Mouse (Mus musculus): ENCODE results near the gene Efnb2.

Efnb2 gene

GRCm38 (mm10) chr8:8622476-8622875, 38.6 kb downstream of the Efnb2 start:
- in situ Hi-C loops (cut with MboI; ENCODE audit: low pct_unique_long_range_greater_than_20kb in 1 of 2, low sequenced_read_pairs in 2 of 2, unreplicated experiment in 1 of 2): no loop called here

- in situ Hi-C loops (cut with MboI; ENCODE audit: low pct_unique_long_range_greater_than_20kb in 1 of 2, low sequenced_read_pairs in 2 of 2, unreplicated experiment in 1 of 2): no loop called here
Measured at GRCm38 (mm10) chr8:8622031-8622430, 39.0 kb downstream of the Efnb2 start.

- in situ Hi-C loops (cut with MboI; ENCODE audit: low pct_unique_long_range_greater_than_20kb in 1 of 2, low sequenced_read_pairs in 2 of 2, unreplicated experiment in 1 of 2): no loop called here
Measured at GRCm38 (mm10) chr8:8621236-8621917, 39.7 kb downstream of the Efnb2 start.

GRCm38 (mm10) chr8:8620536-8620935, 40.5 kb downstream of the Efnb2 start:
- in situ Hi-C loops (cut with MboI; ENCODE audit: low pct_unique_long_range_greater_than_20kb in 1 of 2, low sequenced_read_pairs in 2 of 2, unreplicated experiment in 1 of 2): no loop called here

- in situ Hi-C loops (cut with MboI; ENCODE audit: low pct_unique_long_range_greater_than_20kb in 1 of 2, low sequenced_read_pairs in 2 of 2, unreplicated experiment in 1 of 2): no loop called here
Measured at GRCm38 (mm10) chr8:8619221-8620194, 41.5 kb downstream of the Efnb2 start.

- in situ Hi-C loops (cut with MboI; ENCODE audit: low pct_unique_long_range_greater_than_20kb in 1 of 2, low sequenced_read_pairs in 2 of 2, unreplicated experiment in 1 of 2): no loop called here
Measured at GRCm38 (mm10) chr8:8613844-8614243, 47.2 kb downstream of the Efnb2 start.

- in situ Hi-C loops (cut with MboI; ENCODE audit: low pct_unique_long_range_greater_than_20kb in 1 of 2, low sequenced_read_pairs in 2 of 2, unreplicated experiment in 1 of 2): no loop called here
Measured at GRCm38 (mm10) chr8:8611928-8612327, 49.1 kb downstream of the Efnb2 start.

GRCm38 (mm10) chr8:8609791-8610190, 51.3 kb downstream of the Efnb2 start:
- in situ Hi-C loops (cut with MboI; ENCODE audit: low pct_unique_long_range_greater_than_20kb in 1 of 2, low sequenced_read_pairs in 2 of 2, unreplicated experiment in 1 of 2): no loop called here

- in situ Hi-C loops (cut with MboI; ENCODE audit: low pct_unique_long_range_greater_than_20kb in 1 of 2, low sequenced_read_pairs in 2 of 2, unreplicated experiment in 1 of 2): no loop called here
Measured at GRCm38 (mm10) chr8:8609141-8609540, 51.9 kb downstream of the Efnb2 start.

- in situ Hi-C loops (cut with MboI; ENCODE audit: low pct_unique_long_range_greater_than_20kb in 1 of 2, low sequenced_read_pairs in 2 of 2, unreplicated experiment in 1 of 2): no loop called here
Measured at GRCm38 (mm10) chr8:8605621-8606020, 55.4 kb downstream of the Efnb2 start.

GRCm38 (mm10) chr8:8603875-8604274, 57.2 kb downstream of the Efnb2 start:
- in situ Hi-C loops (cut with MboI; ENCODE audit: low pct_unique_long_range_greater_than_20kb in 1 of 2, low sequenced_read_pairs in 2 of 2, unreplicated experiment in 1 of 2): no loop called here

GRCm38 (mm10) chr8:8602616-8603461, 58.2 kb downstream of the Efnb2 start:
- in situ Hi-C loops (cut with MboI; ENCODE audit: low pct_unique_long_range_greater_than_20kb in 1 of 2, low sequenced_read_pairs in 2 of 2, unreplicated experiment in 1 of 2): no loop called here

- in situ Hi-C loops (cut with MboI; ENCODE audit: low pct_unique_long_range_greater_than_20kb in 1 of 2, low sequenced_read_pairs in 2 of 2, unreplicated experiment in 1 of 2): no loop called here
Measured at GRCm38 (mm10) chr8:8599931-8600330, 61.1 kb downstream of the Efnb2 start.

GRCm38 (mm10) chr8:8597434-8597833, 63.6 kb downstream of the Efnb2 start:
- in situ Hi-C loops (cut with MboI; ENCODE audit: low pct_unique_long_range_greater_than_20kb in 1 of 2, low sequenced_read_pairs in 2 of 2, unreplicated experiment in 1 of 2): no loop called here

- in situ Hi-C loops (cut with MboI; ENCODE audit: low pct_unique_long_range_greater_than_20kb in 1 of 2, low sequenced_read_pairs in 2 of 2, unreplicated experiment in 1 of 2): no loop called here
Measured at GRCm38 (mm10) chr8:8595831-8596611, 65.0 kb downstream of the Efnb2 start.

- in situ Hi-C loops (cut with MboI; ENCODE audit: low pct_unique_long_range_greater_than_20kb in 1 of 2, low sequenced_read_pairs in 2 of 2, unreplicated experiment in 1 of 2): no loop called here
Measured at GRCm38 (mm10) chr8:8593812-8594211, 67.2 kb downstream of the Efnb2 start.

GRCm38 (mm10) chr8:8593371-8593770, 67.7 kb downstream of the Efnb2 start:
- in situ Hi-C loops (cut with MboI; ENCODE audit: low pct_unique_long_range_greater_than_20kb in 1 of 2, low sequenced_read_pairs in 2 of 2, unreplicated experiment in 1 of 2): no loop called here

- in situ Hi-C loops (cut with MboI; ENCODE audit: low pct_unique_long_range_greater_than_20kb in 1 of 2, low sequenced_read_pairs in 2 of 2, unreplicated experiment in 1 of 2): no loop called here
Measured at GRCm38 (mm10) chr8:8592331-8592730, 68.7 kb downstream of the Efnb2 start.
